Mouse (Mus musculus) neural tube, embryonic 13.5 days (tissue): ENCODE measurements around the gene Slc9a9. TPM values are rescaled to one million over a fixed set of nuclear protein-coding genes. Genes with fewer than 3 reads are reported as not detected.

Source experiments
- ATAC-seq: fragments of 200-750 bp; cut with Nextera tagmentation; 2 replicates; pipeline ENCODE4 v1.8.0; 2017; ENCODE audit warnings: low read depth, mild to moderate bottlenecking, moderate TSS enrichment, moderate library complexity
- H3K27ac ChIP-seq: fragments of 300-500 bp; sonication (generic); replicated peaks from 2 replicates; pipeline ENCODE4 v1.5.1; 2015; ENCODE audit warnings: moderate library complexity, mild to moderate bottlenecking, inconsistent platforms
- H3K27me3 ChIP-seq: fragments of 300-500 bp; sonication (generic); 2 replicates; pipeline ENCODE4 v1.6.1; 2015; ENCODE audit warnings: mild to moderate bottlenecking, inconsistent platforms
- H3K36me3 ChIP-seq: fragments of 300-500 bp; sonication (generic); 2 replicates; pipeline ENCODE4 v1.6.1; 2015; ENCODE audit warnings: mild to moderate bottlenecking, inconsistent platforms
- H3K4me1 ChIP-seq: fragments of 300-500 bp; sonication (generic); replicated peaks from 2 replicates; pipeline ENCODE4 v1.6.1; 2015; ENCODE audit warnings: inconsistent platforms
- H3K4me2 ChIP-seq: fragments of 300-500 bp; sonication (generic); 2 replicates; pipeline ENCODE4 v1.6.1; 2015; ENCODE audit warnings: inconsistent platforms, mild to moderate bottlenecking, moderate library complexity
- H3K4me3 ChIP-seq: fragments of 300-500 bp; sonication (generic); 2 replicates; pipeline ENCODE4 v1.5.1; 2015; ENCODE audit warnings: mild to moderate bottlenecking, inconsistent platforms
- H3K9ac ChIP-seq: fragments of 300-500 bp; sonication (generic); 2 replicates; pipeline ENCODE4 v1.6.1; 2015; ENCODE audit warnings: moderate library complexity, mild to moderate bottlenecking, inconsistent platforms
- H3K9me3 ChIP-seq: fragments of 300-500 bp; sonication (generic); 2 replicates; pipeline ENCODE4 v1.6.1; 2016; ENCODE audit warnings: inconsistent platforms
- WGBS: fragments of 180-500 bp; shearing (Covaris S2); methylation state at CpG from one replicate; pipeline ENCODE4 v1.1.7; 2015; 5-methylcytosine and 5-hydroxymethylcytosine counted together
- polyA plus RNA-seq: library from polyadenylated mRNA; unstranded; fragments of >200 nt; fragmentation: Nextera tagmentation; extraction: Ambion mirVana; gene quantifications from 2 replicates; pipeline ENCODE4 v1.2.1, GENCODE M21; 2015

The Slc9a9 gene
- polyA plus RNA-seq, 1 experiment from 2014 or later: 13.9 TPM

DNA sequence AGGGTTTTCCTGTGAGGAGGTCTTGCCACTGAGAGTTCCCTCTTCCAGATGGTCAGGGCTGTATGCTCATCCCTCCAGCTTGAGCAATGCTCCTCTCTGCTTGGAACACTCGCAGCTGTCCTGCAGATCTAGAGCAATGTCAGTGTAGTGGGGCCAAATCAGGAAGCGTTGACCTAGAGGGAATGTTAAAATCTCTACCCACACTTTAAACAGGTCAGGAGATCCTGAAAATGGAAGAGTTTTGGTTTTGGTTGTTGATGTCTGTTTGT is 36.0 kb downstream of the Slc9a9 start:
- no peak overlapping the region for H3K4me2 ChIP-seq
- H3K36me3 ChIP-seq: no peaks in the 10 kb centered on the region
- no peaks in the 10 kb centered on the region for H3K9me3 ChIP-seq
- 81% methylated on average over 2 of the region's 2 CpGs for WGBS
- H3K27me3 ChIP-seq: no peaks in the 10 kb centered on the region
- no peak overlapping the region for H3K9ac ChIP-seq
- no peak overlapping the region for H3K4me3 ChIP-seq
- H3K4me1 ChIP-seq: 0 out of 2 replicates have a peak, but pooled peaks cover 9% of the 10 kb centered on the region
- ATAC-seq: no peak
- H3K27ac ChIP-seq: no peak overlapping the region

GRCm38 (mm10) chr9:94712084-94712483 is 42.4 kb downstream of the Slc9a9 start:
- Histone ChIP-seq H3K27me3 (no peaks in the 10 kb centered on the region), H3K27ac (no peak overlapping the region), H3K9me3 (no peaks in the 10 kb centered on the region), H3K9ac (no peak overlapping the region), H3K36me3 (no peaks in the 10 kb centered on the region), H3K4me3 (no peak overlapping the region), H3K4me2 (no peak overlapping the region), H3K4me1 (no peaks in the 10 kb centered on the region)
- no peak for ATAC-seq
- 94% methylated on average over 5 of the region's 5 CpGs for WGBS

- Histone ChIP-seq H3K4me3 (no peak overlapping the region), H3K4me1 (no peaks in the 10 kb centered on the region), H3K9me3 (no peaks in the 10 kb centered on the region), H3K27me3 (no peaks in the 10 kb centered on the region), H3K36me3 (no peaks in the 10 kb centered on the region), H3K9ac (no peak overlapping the region), H3K27ac (no peak overlapping the region), H3K4me2 (no peak overlapping the region)
- ATAC-seq: no peak
- WGBS: 78% methylated on average over 2 of the region's 2 CpGs
These were observed 47.0 kb downstream of the Slc9a9 start for GRCm38 (mm10) chr9:94716695-94717094.

DNA sequence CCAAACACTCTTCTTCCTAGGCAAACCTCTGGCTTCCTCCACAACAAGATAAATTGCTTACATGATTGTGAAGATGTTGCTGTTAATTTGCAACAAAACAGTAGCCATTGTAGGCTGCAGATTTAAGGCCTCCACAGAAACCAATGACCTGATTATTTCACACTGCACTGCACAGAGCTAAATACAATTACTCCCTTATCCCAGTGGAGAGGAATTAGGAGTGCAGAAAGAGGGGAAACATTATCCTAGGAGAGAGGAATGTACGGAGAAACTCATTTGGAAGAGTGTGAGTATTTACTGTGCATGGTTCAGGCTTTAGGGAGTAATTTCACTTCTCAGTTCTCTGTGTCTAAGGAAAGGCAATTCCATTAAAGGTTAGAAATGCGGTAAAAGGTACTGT is 53.9 kb downstream of the Slc9a9 start:
- H3K27me3 ChIP-seq: no peaks in the 10 kb centered on the region
- H3K36me3 ChIP-seq: no peaks in the 10 kb centered on the region
- 32% methylated on average over 2 of the region's 2 CpGs for WGBS
- peak; percentile 47 for ATAC-seq
- H3K27ac ChIP-seq: peak overlapping the region; percentile 43; the same call in 1 of the 2 replicates
- peaks cover 5% of the 10 kb centered on the region; the same call in 1 of the 2 replicates for H3K4me1 ChIP-seq
- no peak overlapping the region for H3K4me3 ChIP-seq
- no peak overlapping the region for H3K4me2 ChIP-seq
- H3K9me3 ChIP-seq: no peaks in the 10 kb centered on the region
- no peak overlapping the region for H3K9ac ChIP-seq

GRCm38 (mm10) chr9:94725121-94725520 is 55.4 kb downstream of the Slc9a9 start:
- no peak overlapping the region for H3K4me3 ChIP-seq
- no peaks in the 10 kb centered on the region for H3K27me3 ChIP-seq
- H3K4me2 ChIP-seq: no peak overlapping the region
- H3K36me3 ChIP-seq: no peaks in the 10 kb centered on the region
- H3K9me3 ChIP-seq: no peaks in the 10 kb centered on the region
- H3K27ac ChIP-seq: no peak overlapping the region
- ATAC-seq: no peak
- peaks cover 5% of the 10 kb centered on the region; the same call in 1 of the 2 replicates for H3K4me1 ChIP-seq
- no peak overlapping the region for H3K9ac ChIP-seq
- 89% methylated on average over 5 of the region's 5 CpGs for WGBS

GRCm38 (mm10) chr9:94727457-94727856 is 57.7 kb downstream of the Slc9a9 start:
- Histone ChIP-seq H3K4me1 (peaks cover 9% of the 10 kb centered on the region), H3K27ac (no peak overlapping the region), H3K4me3 (no peak overlapping the region), H3K36me3 (no peaks in the 10 kb centered on the region), H3K9me3 (no peaks in the 10 kb centered on the region), H3K9ac (no peak overlapping the region), H3K27me3 (no peaks in the 10 kb centered on the region), H3K4me2 (no peak overlapping the region)
- WGBS: 35% methylated on average over 5 of the region's 5 CpGs
- ATAC-seq: no peak

DNA sequence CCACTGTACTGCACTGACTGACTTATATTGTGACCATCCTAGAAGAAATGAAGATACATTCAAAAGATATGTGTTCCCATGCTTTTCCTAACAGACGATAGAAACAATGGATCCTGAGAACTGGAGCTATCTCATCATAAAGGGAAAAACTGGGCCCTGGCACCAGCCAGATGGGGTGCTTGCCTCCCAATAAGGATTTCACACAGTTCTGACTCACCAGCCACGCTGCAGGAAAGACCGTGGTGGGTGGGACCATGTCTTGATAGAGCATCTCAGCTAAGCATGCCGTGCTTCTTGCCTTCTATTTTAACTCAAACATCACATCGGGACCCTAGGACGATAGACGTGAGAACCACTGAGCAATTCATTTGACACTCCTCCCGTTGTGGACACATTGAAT is 60.7 kb downstream of the Slc9a9 start:
- peaks cover 11% of the 10 kb centered on the region; the same call in 1 of the 2 replicates for H3K4me1 ChIP-seq
- 90% methylated on average over 8 of the region's 8 CpGs for WGBS
- ATAC-seq: no peak
- H3K9me3 ChIP-seq: no peaks in the 10 kb centered on the region
- no peak overlapping the region for H3K9ac ChIP-seq
- H3K27ac ChIP-seq: no peak overlapping the region
- no peak overlapping the region for H3K4me3 ChIP-seq
- H3K4me2 ChIP-seq: no peak overlapping the region
- no peaks in the 10 kb centered on the region for H3K36me3 ChIP-seq
- H3K27me3 ChIP-seq: no peaks in the 10 kb centered on the region

GRCm38 (mm10) chr9:94732136-94732535 is 62.4 kb downstream of the Slc9a9 start:
- 51% methylated on average over 6 of the region's 6 CpGs for WGBS
- no peak overlapping the region for H3K4me2 ChIP-seq

GRCm38 (mm10) chr9:94732599-94733287 is 63.0 kb downstream of the Slc9a9 start:
- WGBS: 56% methylated on average over 8 of the region's 8 CpGs

More at GRCm38 (mm10) chr9:94732136-94732535, 62.4 kb downstream of the Slc9a9 start:
- H3K27me3 ChIP-seq: no peaks in the 10 kb centered on the region
- no peak overlapping the region for H3K27ac ChIP-seq
- no peaks in the 10 kb centered on the region for H3K36me3 ChIP-seq
- H3K4me1 ChIP-seq: peaks cover 27% of the 10 kb centered on the region
- peak; percentile 30; the same call in 1 of the 2 replicates for ATAC-seq
- H3K9me3 ChIP-seq: no peaks in the 10 kb centered on the region
- no peak overlapping the region for H3K9ac ChIP-seq
- no peak overlapping the region for H3K4me3 ChIP-seq

GRCm38 (mm10) chr9:94734320-94734719 is 64.6 kb downstream of the Slc9a9 start:
- H3K4me1 ChIP-seq: peaks cover 27% of the 10 kb centered on the region
- no peak overlapping the region for H3K9ac ChIP-seq
- no peak for ATAC-seq
- no peak overlapping the region for H3K4me3 ChIP-seq
- H3K27ac ChIP-seq: no peak overlapping the region
- no peaks in the 10 kb centered on the region for H3K27me3 ChIP-seq
- no peaks in the 10 kb centered on the region for H3K36me3 ChIP-seq
- WGBS: 94% methylated on average over 1 of the region's 1 CpGs
- no peaks in the 10 kb centered on the region for H3K9me3 ChIP-seq
- no peak overlapping the region for H3K4me2 ChIP-seq

More at GRCm38 (mm10) chr9:94732599-94733287, 63.0 kb downstream of the Slc9a9 start:
- peak; percentile 58 for ATAC-seq
- no peak overlapping the region for H3K4me3 ChIP-seq
- no peaks in the 10 kb centered on the region for H3K36me3 ChIP-seq
- H3K4me1 ChIP-seq: peaks cover 27% of the 10 kb centered on the region
- H3K27ac ChIP-seq: no peak overlapping the region
- H3K9ac ChIP-seq: no peak overlapping the region
- H3K9me3 ChIP-seq: no peaks in the 10 kb centered on the region
- H3K27me3 ChIP-seq: no peaks in the 10 kb centered on the region
- no peak overlapping the region for H3K4me2 ChIP-seq

- no peak for ATAC-seq
- peaks cover 25% of the 10 kb centered on the region for H3K4me1 ChIP-seq
These were observed 67.5 kb downstream of the Slc9a9 start for GRCm38 (mm10) chr9:94737226-94737625.

DNA sequence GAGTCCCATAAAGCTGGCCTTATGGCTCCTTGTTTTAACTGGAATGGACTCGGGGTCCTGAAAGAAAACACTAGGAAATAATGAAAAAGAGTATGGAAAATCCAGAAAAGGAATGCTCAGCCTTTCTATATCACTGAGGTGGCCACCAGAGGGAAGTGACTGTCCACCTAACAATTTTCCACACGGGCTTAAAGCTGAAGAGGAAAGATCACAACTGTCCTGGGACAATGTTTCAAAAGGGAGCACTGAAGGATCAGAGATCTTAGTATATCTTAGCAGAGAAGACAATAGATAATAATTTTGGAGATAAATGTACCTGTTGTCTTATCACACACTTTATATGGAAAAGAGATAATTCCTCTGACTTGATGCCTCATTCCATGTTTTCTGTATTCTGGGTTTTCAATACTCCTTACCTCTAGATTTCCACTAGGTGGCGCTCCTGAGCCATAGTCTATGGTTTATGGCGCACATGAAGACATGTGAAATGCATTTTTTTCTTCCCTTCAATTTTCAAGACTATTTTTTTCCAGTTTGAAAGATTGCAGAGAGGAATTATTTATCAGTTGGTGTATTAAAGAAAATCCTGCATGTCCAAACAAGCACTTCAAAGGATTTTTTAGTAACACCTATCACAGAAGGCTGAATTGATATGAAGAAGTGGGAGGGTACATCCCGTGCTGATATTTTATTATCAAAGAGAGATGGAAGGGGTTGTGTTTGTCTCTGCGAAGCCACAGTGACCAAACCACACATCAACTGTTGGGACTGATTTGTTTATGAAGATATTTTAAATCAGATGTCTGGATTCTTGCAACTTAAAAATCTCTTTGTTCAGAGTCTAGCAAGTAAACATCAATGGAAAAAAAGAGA is 69.1 kb downstream of the Slc9a9 start:
- Histone ChIP-seq H3K27ac (no peak overlapping the region), H3K9me3 (no peaks in the 10 kb centered on the region), H3K9ac (no peak overlapping the region), H3K27me3 (no peaks in the 10 kb centered on the region), H3K4me2 (no peak overlapping the region), H3K4me1 (peaks cover 16% of the 10 kb centered on the region), H3K4me3 (no peak overlapping the region), H3K36me3 (no peaks in the 10 kb centered on the region)
- WGBS: 44% methylated on average over 6 of the region's 6 CpGs
- no peak for ATAC-seq

More at GRCm38 (mm10) chr9:94737226-94737625, 67.5 kb downstream of the Slc9a9 start:
- H3K9ac ChIP-seq: no peak overlapping the region
- H3K27me3 ChIP-seq: no peaks in the 10 kb centered on the region
- 0 out of 2 replicates have a peak overlapping the region, but pooled peaks have one; percentile 7 for H3K27ac ChIP-seq
- no peaks in the 10 kb centered on the region for H3K9me3 ChIP-seq
- no peak overlapping the region for H3K4me2 ChIP-seq
- no peaks in the 10 kb centered on the region for H3K36me3 ChIP-seq
- no peak overlapping the region for H3K4me3 ChIP-seq
- WGBS: 68% methylated on average over 5 of the region's 5 CpGs
